Mouse (Mus musculus): ENCODE measurements around the gene Arhgap31. TPM values are rescaled to one million over a fixed set of nuclear protein-coding genes. Genes with fewer than 3 reads are reported as not detected.

Arhgap31 gene
- polyA plus RNA-seq, 1 experiment from 2014 or later = 3.5 TPM

DNA sequence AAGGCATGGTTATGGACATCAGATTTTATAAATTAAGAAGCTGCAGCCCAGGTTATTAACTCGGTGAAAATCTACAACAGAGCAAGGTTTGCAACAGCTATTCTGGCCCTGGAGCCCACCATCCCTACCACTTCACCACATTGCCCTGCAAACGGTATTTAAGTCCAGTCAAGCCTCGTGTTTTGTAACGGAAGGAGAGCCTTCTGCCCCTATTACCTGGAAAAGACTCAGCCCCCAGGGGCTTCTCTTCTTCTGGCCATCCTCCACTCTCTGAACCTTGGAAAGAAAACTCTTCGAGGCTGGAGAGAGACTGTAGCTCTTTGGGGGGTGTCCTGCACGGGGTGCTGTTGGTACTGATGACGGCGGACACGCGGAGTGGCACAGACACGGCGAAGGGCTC is 104.4 kb downstream of the Arhgap31 start:
- Histone ChIP-seq H3K4me1 (no peaks in the 10 kb centered on the region), H3K9ac (no peak overlapping the region), H3K27me3 (replicated peaks) (no peaks in the 10 kb centered on the region), H3K27ac (no peak overlapping the region), H3K36me3 (peaks cover 10% of the 10 kb centered on the region; the same call in 1 of the 2 replicates), H3K4me3 (no peak overlapping the region), H3K9me3 (replicated peaks) (peaks cover 11% of the 10 kb centered on the region; the same call in 1 of the 2 replicates), H3K4me2 (no peak overlapping the region)
- ATAC-seq = no peak
- 73% methylated on average over 12 of the region's 12 CpGs for WGBS (ENCODE audit: insufficient replicate concordance)

DNA sequence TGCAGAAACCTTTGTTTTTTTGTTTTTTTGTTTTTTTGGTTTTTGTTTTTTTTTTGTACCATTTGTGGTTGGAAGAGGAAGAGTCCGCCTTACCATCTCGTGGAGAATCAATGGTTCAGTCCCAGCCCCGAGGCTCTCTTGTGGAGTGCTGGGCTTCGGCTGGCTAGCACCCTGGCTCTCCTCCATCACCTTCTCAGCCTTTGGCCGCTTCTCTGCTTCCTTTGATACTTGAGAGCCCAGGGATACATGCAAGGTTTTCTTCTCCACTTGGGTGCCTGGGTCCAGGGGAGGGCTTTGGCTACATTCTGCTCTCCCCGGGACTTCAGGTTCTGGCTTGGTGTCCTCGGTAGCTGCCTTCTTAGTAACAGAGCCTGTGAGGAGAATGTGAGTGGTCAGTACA is 106.6 kb downstream of the Arhgap31 start:
- H3K27me3 ChIP-seq (replicated peaks) = no peaks in the 10 kb centered on the region
- no peaks in the 10 kb centered on the region for H3K4me1 ChIP-seq
- no peak overlapping the region for H3K4me3 ChIP-seq
- no peak overlapping the region for H3K9ac ChIP-seq
- H3K9me3 ChIP-seq (replicated peaks) = peaks cover 11% of the 10 kb centered on the region; the same call in 1 of the 2 replicates
- WGBS (ENCODE audit: insufficient replicate concordance) = 72% methylated on average over 7 of the region's 7 CpGs
- no peak overlapping the region for H3K27ac ChIP-seq
- no peak for ATAC-seq
- H3K4me2 ChIP-seq = no peak overlapping the region
- H3K36me3 ChIP-seq = peaks cover 13% of the 10 kb centered on the region; the same call in 1 of the 2 replicates

DNA sequence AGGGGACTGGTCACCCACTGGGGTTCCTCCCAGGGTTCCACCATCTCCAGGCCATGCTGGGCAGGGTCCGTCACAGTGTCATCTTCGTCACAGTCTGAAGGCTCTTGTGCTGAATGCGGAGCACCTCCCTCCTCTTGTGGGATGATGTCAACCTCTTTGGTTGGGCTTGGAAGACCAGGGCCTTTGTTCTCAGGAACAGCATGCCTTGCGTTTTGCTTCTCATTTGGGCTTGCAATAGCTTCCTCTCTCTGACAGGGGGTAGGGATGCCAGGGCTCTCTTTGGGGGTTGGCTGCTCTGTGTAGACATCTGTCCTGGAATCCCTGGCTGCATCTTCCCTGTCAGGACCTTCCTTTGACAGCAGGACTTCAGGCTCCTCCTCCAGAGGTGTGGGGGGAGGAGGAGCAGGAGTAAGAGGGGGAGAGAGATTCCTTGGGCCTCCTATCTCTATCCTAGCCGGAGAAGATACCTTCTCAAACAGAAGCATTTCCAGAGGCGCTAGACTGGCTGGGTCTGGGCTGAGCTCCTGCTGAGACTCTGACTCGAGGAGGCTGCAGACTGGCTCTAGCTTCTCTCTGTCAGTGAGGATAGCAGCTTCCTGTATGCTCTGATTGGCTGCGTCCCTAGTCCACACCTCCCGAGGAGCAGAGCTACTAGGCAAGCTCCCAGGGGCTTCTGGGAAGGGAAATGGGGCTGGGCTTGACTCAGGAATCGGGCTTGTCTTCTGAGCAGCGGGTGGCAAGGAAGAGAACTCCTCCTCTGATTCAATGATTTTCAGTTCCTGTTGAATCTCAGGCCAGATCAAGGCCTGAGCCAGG is 109.9 kb downstream of the Arhgap31 start:
- H3K4me1 ChIP-seq = no peaks in the 10 kb centered on the region
- no peak overlapping the region for H3K27ac ChIP-seq
- no peak overlapping the region for H3K9ac ChIP-seq
- 42% methylated on average over 11 of the region's 11 CpGs for WGBS (ENCODE audit: insufficient replicate concordance)
- peak overlapping the region; percentile 3; the same call in 1 of the 2 replicates for H3K4me2 ChIP-seq
- H3K4me3 ChIP-seq = no peak overlapping the region
- H3K27me3 ChIP-seq (replicated peaks) = no peaks in the 10 kb centered on the region
- ATAC-seq = 0 out of 2 replicates have a peak, but pooled peaks have one; percentile 51
- no peaks in the 10 kb centered on the region for H3K9me3 ChIP-seq (replicated peaks)
- 0 out of 2 replicates have a peak, but pooled peaks cover 4% of the 10 kb centered on the region for H3K36me3 ChIP-seq

DNA sequence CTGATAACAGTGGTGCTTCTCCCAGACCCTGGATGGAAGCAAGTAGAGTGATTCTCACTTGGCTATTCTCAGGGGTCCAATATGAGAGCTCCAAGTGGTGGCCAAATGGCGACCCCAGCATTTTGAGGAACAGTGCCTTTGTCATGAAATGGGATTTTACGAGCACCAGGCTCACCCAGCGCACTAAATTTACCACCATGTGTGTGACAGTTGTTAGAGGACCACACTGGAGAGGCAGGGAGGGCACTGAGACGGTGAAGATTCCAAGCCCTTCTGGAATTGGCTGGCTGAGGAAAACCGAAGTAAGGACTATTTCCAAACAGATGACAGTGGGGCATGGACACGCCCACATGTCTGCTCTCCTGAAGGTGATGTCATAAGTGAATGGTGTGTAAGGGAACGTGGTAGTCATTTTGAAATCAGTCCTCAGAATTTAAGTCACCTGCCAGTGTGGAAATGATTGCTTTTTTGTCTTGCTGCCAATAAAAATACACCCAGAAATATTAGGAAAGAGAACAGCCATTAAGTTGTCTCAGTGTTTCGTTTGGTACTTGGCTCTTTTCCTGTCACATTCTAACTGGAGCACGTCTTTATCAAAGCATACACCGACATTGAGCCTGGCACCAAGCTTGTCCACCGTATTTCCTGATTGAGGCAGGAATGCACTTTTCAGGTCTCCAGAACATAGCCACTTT is 113.9 kb downstream of the Arhgap31 start:
- no peak overlapping the region for H3K9ac ChIP-seq
- no peak overlapping the region for H3K27ac ChIP-seq
- peaks cover 7% of the 10 kb centered on the region; the same call in 1 of the 2 replicates for H3K36me3 ChIP-seq
- 65% methylated on average over 11 of the region's 11 CpGs for WGBS (ENCODE audit: insufficient replicate concordance)
- ATAC-seq = no peak
- no peak overlapping the region for H3K4me3 ChIP-seq
- H3K27me3 ChIP-seq (replicated peaks) = no peaks in the 10 kb centered on the region
- no peaks in the 10 kb centered on the region for H3K9me3 ChIP-seq (replicated peaks)
- no peak overlapping the region for H3K4me2 ChIP-seq
- H3K4me1 ChIP-seq = no peaks in the 10 kb centered on the region

DNA sequence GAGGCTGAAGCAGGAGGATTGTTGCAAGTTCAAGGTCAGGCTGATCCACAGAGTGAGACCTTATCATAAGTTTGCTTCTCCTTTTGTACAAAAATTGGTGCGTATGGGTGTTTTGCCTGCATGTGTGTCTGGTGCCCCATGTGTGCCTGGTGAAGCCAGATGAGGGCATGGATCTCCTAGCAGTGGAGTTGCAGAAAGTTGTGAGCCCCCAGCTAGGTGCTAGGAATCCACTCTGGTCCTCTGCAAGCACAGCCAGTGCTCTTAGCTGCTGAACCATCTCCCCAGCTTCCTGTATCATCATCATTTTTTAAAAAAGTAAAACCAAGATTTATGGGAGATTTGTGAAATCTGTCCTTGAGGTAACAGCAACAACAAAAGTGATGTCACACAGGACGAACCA is 116.4 kb downstream of the Arhgap31 start:
- Histone ChIP-seq H3K9ac (no peak overlapping the region), H3K9me3 (replicated peaks) (no peaks in the 10 kb centered on the region), H3K27ac (no peak overlapping the region), H3K36me3 (peaks cover 25% of the 10 kb centered on the region), H3K4me2 (no peak overlapping the region), H3K4me1 (no peaks in the 10 kb centered on the region), H3K4me3 (no peak overlapping the region), H3K27me3 (replicated peaks) (no peaks in the 10 kb centered on the region)
- ATAC-seq = no peak
- 73% methylated on average over 2 of the region's 2 CpGs for WGBS (ENCODE audit: insufficient replicate concordance)

DNA sequence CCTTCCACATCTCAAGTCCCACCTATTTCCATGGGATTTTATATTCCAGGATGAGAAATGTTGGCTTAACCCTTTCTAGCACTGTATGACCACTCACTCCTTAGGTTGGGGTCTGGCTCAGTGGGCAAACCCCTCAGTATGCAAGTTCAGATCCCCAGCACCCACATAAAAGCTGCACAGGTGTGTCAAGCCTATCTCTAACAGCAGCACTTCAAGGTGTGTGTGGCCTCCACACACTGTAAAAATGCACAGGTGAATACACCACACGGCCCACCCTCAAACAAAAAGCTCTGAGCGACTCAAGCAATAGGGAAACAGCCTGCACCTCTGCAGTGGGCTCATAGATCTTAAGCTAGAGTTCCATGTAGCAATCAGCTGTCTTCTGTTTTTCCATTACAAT is 117.0 kb downstream of the Arhgap31 start:
- no peak overlapping the region for H3K27ac ChIP-seq
- 68% methylated on average over 2 of the region's 2 CpGs for WGBS (ENCODE audit: insufficient replicate concordance)
- no peaks in the 10 kb centered on the region for H3K9me3 ChIP-seq (replicated peaks)
- ATAC-seq = no peak
- no peak overlapping the region for H3K4me2 ChIP-seq
- no peaks in the 10 kb centered on the region for H3K4me1 ChIP-seq
- no peak overlapping the region for H3K4me3 ChIP-seq
- no peaks in the 10 kb centered on the region for H3K27me3 ChIP-seq (replicated peaks)
- H3K36me3 ChIP-seq = peaks cover 31% of the 10 kb centered on the region
- H3K9ac ChIP-seq = no peak overlapping the region

DNA sequence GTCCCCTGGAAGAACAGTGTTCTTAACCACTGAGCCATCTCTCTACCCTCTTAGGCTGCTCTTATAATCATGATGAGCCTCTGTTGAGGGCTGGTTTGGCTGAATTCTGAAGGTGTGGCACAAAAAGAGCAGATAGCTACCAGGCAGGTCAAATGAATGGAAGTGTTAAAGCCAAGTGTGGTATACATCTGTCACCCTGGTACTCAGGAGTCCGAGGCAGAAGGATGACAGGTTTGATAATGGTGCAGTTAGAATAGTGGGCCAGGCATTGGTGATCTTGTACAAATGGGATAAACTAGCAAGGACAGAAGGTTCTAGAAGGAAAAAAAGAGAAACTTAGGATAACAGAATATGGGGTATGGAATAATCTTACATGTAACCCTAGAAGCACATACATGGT is 118.6 kb downstream of the Arhgap31 start:
- Histone ChIP-seq H3K4me2 (no peak overlapping the region), H3K36me3 (peaks cover 43% of the 10 kb centered on the region), H3K9me3 (replicated peaks) (no peaks in the 10 kb centered on the region), H3K9ac (no peak overlapping the region), H3K4me1 (no peaks in the 10 kb centered on the region), H3K27ac (no peak overlapping the region), H3K4me3 (no peak overlapping the region), H3K27me3 (replicated peaks) (no peaks in the 10 kb centered on the region)
- 81% methylated on average over 1 of the region's 1 CpGs for WGBS (ENCODE audit: insufficient replicate concordance)
- ATAC-seq = no peak

DNA sequence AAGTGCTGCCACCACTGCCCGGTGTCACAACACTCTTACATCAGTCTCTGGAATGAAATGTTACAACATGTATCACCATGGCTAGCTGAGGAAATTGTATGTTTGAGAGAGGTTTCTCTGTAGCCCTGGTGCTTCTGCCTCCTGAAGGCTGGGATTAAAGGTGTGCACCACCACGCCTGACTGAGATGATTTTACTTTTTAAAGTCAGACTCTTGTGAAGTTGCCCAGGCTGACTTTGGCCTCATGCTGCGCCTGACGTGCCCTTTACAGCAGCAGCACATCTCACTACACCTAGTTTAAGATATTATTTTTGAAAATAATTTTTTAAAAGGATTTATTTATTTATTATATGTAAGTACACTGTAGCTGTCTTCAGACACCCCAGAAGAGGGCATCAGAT is 120.1 kb downstream of the Arhgap31 start:
- no peaks in the 10 kb centered on the region for H3K27me3 ChIP-seq (replicated peaks)
- no peak overlapping the region for H3K27ac ChIP-seq
- no peak overlapping the region for H3K9ac ChIP-seq
- WGBS (ENCODE audit: insufficient replicate concordance) = 85% methylated on average over 4 of the region's 4 CpGs
- H3K4me3 ChIP-seq = no peak overlapping the region
- H3K4me2 ChIP-seq = no peak overlapping the region
- no peaks in the 10 kb centered on the region for H3K4me1 ChIP-seq
- no peaks in the 10 kb centered on the region for H3K9me3 ChIP-seq (replicated peaks)
- H3K36me3 ChIP-seq = peaks cover 58% of the 10 kb centered on the region
- no peak for ATAC-seq

DNA sequence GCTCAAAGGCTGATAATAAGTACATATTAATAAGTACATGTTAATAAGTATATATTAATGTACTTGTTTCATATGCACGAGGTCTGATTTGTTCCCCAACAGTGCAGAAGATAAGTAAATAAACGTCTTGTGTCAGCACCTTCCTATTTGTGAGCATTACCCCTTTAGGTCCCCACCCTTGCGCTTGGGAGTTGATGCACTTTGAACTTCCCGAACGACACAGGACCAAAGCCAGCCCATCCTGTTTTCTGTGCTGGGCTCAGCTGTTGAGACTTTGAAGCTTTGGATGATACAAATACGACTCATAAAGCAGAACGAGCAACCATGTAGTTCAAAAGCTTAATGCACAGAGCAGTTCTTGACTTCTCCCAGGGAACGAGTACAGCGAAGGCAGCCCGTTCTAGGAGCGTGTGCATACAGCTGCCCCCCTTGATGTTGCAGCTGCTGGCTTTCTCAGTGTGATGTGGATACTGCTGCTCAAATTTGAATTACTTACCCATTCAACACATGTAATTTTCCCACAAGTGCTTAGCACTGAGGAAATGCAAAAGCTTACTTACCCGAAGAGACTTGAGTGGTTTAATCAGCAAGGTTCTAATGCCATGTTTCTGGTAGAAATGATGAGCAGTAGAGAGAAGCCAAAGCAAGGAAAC is 120.9 kb downstream of the Arhgap31 start:
- Histone ChIP-seq H3K27me3 (replicated peaks) (no peaks in the 10 kb centered on the region), H3K27ac (no peak overlapping the region), H3K9me3 (replicated peaks) (no peaks in the 10 kb centered on the region), H3K9ac (no peak overlapping the region), H3K4me1 (no peaks in the 10 kb centered on the region), H3K36me3 (peaks cover 66% of the 10 kb centered on the region), H3K4me2 (no peak overlapping the region), H3K4me3 (no peak overlapping the region)
- no peak for ATAC-seq
- 84% methylated on average over 12 of the region's 12 CpGs for WGBS (ENCODE audit: insufficient replicate concordance)

DNA sequence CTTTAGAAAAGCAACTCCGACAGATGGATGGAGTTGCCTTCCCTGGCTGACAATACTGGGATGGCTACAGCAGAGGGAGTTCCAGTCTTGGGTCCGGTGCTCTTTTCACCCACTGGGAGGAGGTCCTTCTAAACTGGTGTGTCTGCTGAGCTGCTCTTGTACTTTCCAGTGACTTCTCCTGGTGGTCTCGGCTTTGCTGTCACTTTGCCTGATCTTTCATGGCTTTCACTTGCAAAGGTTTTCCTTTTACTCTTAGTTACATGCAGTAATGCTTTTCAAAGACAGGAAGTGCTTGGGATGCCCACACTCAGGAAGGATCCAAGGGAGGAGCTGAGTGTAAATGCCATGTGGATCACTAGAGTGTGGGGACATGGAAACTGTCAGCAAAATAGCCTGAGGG is 121.6 kb downstream of the Arhgap31 start:
- peaks cover 72% of the 10 kb centered on the region for H3K36me3 ChIP-seq
- no peaks in the 10 kb centered on the region for H3K9me3 ChIP-seq (replicated peaks)
- no peaks in the 10 kb centered on the region for H3K27me3 ChIP-seq (replicated peaks)
- no peak for ATAC-seq
- no peak overlapping the region for H3K9ac ChIP-seq
- 70% methylated on average over 3 of the region's 3 CpGs for WGBS (ENCODE audit: insufficient replicate concordance)
- no peak overlapping the region for H3K27ac ChIP-seq
- no peak overlapping the region for H3K4me3 ChIP-seq
- no peaks in the 10 kb centered on the region for H3K4me1 ChIP-seq
- no peak overlapping the region for H3K4me2 ChIP-seq

DNA sequence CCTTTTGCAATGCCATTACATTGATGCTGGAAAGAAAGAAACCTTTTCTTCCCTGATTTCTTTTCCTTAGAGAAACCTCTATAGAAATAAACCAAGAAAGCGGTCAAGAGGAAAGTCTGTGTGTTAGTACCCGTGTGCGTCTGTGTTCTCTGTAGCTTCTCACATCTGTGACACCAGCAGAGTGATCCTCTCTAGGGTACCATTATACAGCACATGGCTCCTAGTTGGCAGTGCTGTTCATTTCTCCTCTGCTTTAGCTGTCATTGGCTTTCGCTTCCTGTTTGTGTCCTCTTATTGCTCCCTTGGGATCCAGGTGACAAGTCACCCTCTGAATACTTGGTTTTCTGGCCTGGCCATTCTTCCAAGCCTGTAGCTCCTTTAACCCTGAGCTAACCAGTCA is 125.5 kb downstream of the Arhgap31 start:
- 93% methylated on average over 4 of the region's 4 CpGs for WGBS (ENCODE audit: insufficient replicate concordance)
- H3K9me3 ChIP-seq (replicated peaks) = no peaks in the 10 kb centered on the region
- H3K27ac ChIP-seq = no peak overlapping the region
- ATAC-seq = no peak
- H3K4me1 ChIP-seq = peaks cover 10% of the 10 kb centered on the region
- H3K4me3 ChIP-seq = no peak overlapping the region
- no peak overlapping the region for H3K4me2 ChIP-seq
- H3K36me3 ChIP-seq = peaks cover 93% of the 10 kb centered on the region
- H3K27me3 ChIP-seq (replicated peaks) = no peaks in the 10 kb centered on the region
- H3K9ac ChIP-seq = no peak overlapping the region

DNA sequence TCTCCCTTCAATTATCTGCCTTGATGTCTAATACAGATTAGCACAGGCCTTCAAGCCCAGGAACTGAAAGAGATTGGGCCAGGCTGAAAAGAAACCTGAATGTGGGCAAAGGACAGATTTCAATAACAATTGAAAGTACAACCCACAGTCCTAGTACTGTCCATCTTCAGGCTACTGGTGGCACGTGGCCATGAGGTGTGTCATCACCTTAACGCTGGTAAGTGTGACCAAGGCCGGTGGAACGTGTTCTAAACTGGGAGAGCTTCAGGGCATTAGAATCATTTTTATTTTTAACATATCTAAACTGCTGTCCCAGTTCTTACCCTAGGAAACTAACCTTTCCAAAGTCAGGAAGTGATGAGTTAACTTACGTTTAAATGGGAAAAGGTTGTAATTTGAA is 125.9 kb downstream of the Arhgap31 start:
- Histone ChIP-seq H3K4me3 (no peak overlapping the region), H3K9me3 (replicated peaks) (no peaks in the 10 kb centered on the region), H3K36me3 (peaks cover 93% of the 10 kb centered on the region), H3K9ac (no peak overlapping the region), H3K27me3 (replicated peaks) (no peaks in the 10 kb centered on the region), H3K27ac (no peak overlapping the region), H3K4me1 (peaks cover 10% of the 10 kb centered on the region), H3K4me2 (no peak overlapping the region)
- no peak for ATAC-seq
- 85% methylated on average over 5 of the region's 5 CpGs for WGBS (ENCODE audit: insufficient replicate concordance)

All from liver, embryonic 12.5 days (tissue).